Comparison of ENCODE assay signal across 8 mouse cellular contexts in the genomic region with DNA sequence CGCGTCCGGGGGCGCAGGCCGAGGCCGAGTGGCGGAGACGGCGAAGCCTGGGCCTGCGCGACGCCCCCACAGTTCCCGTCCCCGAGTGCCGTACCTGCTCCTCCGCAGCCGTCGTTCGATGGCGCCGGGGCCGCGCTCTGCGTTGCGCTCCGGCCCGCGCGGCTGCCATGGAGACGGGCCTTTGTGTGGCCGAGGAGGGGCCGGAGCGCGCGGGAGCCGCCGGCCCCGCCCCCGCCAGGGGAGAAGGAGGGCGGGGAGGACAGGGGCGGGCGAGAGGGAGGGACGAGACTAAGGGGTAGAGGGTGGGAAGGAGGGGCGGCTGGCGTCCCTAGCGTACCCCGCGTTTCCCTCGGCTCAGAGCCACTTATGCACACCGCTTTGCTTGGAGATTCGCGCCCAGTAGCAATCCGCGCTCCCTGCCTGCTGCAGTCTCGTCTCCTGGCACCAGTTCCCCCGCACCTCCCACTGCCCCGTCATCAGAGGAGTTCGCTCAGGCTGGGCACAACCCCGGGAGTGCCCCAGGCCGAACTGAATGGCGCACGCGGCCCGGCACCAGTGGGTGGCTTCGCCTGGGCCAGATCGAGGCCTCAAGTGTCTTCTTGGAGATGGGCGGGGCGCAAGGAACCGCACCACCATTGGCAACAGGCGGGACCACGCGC. TPM values are rescaled to one million over a fixed set of nuclear protein-coding genes. Genes with fewer than 3 reads are reported as not detected.
A peak's percentile ranks its signal among the peaks of the same experiment; 100 is the strongest.
DNase-seq lines count a peak whose midpoint lies in the region; ATAC-seq and TF ChIP-seq lines count a peak whose summit lies in the region.

Gene Plxnb2 (minus strand): TSS at position 218 of the 659 bp plus-strand sequence.

- peak within 1 kb of the TSS; percentile 90 for H3K4me2 ChIP-seq in intestine, postnatal 0 days (replicated peaks; ENCODE audit: low read depth)
- peak within 1 kb of the TSS; percentile 90 for H3K4me2 ChIP-seq in midbrain, embryonic 11.5 days

- 0 out of 2 replicates have a peak, but pooled peaks cover 2% of the 10 kb centered on the region for H3K27me3 ChIP-seq in spleen, adult 2 months (ENCODE audit: control insufficient read depth, insufficient read depth, low read length)
- no peaks in the 10 kb centered on the region for H3K27me3 ChIP-seq in intestine, postnatal 0 days (replicated peaks; ENCODE audit: control insufficient read depth, insufficient read depth, low read length)
- H3K27me3 ChIP-seq in limb, embryonic 10.5 days (ENCODE audit: low read depth, poor library complexity, severe bottlenecking): no peaks in the 10 kb centered on the region
- no peaks in the 10 kb centered on the region for H3K27me3 ChIP-seq in midbrain, embryonic 11.5 days (ENCODE audit: control insufficient read depth, insufficient read depth, low read length)
- no peaks in the 10 kb centered on the region for H3K27me3 ChIP-seq in splenic B cell, adult 2 months (ENCODE audit: control insufficient read depth, insufficient read depth, low read length, poor library complexity, severe bottlenecking)

- TF ChIP-seq CTCF in spleen, adult 2 months (IDR thresholded peaks at IDR 0.05; ENCODE audit: extremely low read depth, insufficient read depth, insufficient read length, insufficient replicate concordance): no peak
- no peak; the same call in 1 of the 2 replicates for TF ChIP-seq CTCF in intestine, postnatal 0 days (IDR thresholded peaks at IDR 0.05; ENCODE audit: low read depth)

- H3K4me1 ChIP-seq in spleen, adult 2 months (ENCODE audit: control insufficient read depth, insufficient read depth, insufficient read length): peaks cover 35% of the 10 kb centered on the region
- H3K4me1 ChIP-seq in intestine, postnatal 0 days (replicated peaks; ENCODE audit: control insufficient read depth, insufficient read depth, low read length): peaks cover 27% of the 10 kb centered on the region
- H3K4me1 ChIP-seq in limb, embryonic 10.5 days: peaks cover 78% of the 10 kb centered on the region
- H3K4me1 ChIP-seq in midbrain, embryonic 11.5 days (ENCODE audit: control insufficient read depth, insufficient read depth, low read length): peaks cover 51% of the 10 kb centered on the region

- H3K9me3 ChIP-seq in intestine, postnatal 0 days (ENCODE audit: control insufficient read depth): no peaks in the 10 kb centered on the region
- no peaks in the 10 kb centered on the region for H3K9me3 ChIP-seq in limb, embryonic 10.5 days (replicated peaks)
- H3K9me3 ChIP-seq in midbrain, embryonic 11.5 days (ENCODE audit: control insufficient read depth, low read length): no peaks in the 10 kb centered on the region

- no peak for TF ChIP-seq POLR2A in spleen, adult 2 months (IDR thresholded peaks at IDR 0.05; ENCODE audit: low read depth, low read length)

- no peaks in the 10 kb centered on the region for H3K36me3 ChIP-seq in spleen, adult 2 months (ENCODE audit: control insufficient read depth, insufficient read depth, low read length)
- no peaks in the 10 kb centered on the region for H3K36me3 ChIP-seq in intestine, postnatal 0 days (ENCODE audit: control insufficient read depth, insufficient read depth)
- peaks cover 28% of the 10 kb centered on the region for H3K36me3 ChIP-seq in limb, embryonic 10.5 days
- no peaks in the 10 kb centered on the region for H3K36me3 ChIP-seq in midbrain, embryonic 11.5 days (ENCODE audit: control insufficient read depth, insufficient read depth, low read length)
- no peaks in the 10 kb centered on the region for H3K36me3 ChIP-seq in splenic B cell, adult 2 months (ENCODE audit: control insufficient read depth, insufficient read depth, low read length, poor library complexity, severe bottlenecking)

- WGBS in spleen, adult 2 months: 2% methylated on average over 58 of the region's 72 CpGs
- 0% methylated on average over 61 of the region's 72 CpGs for WGBS in intestine, postnatal 0 days
- 1% methylated on average over 43 of the region's 72 CpGs for WGBS in limb, embryonic 10.5 days
- WGBS in midbrain, embryonic 11.5 days: 1% methylated on average over 60 of the region's 72 CpGs

- peak; percentile 14 for ATAC-seq in granulocyte monocyte progenitor cell, adult 5-6 weeks (replicated peaks; ENCODE audit: poor library complexity, severe bottlenecking)
- ATAC-seq in intestine, postnatal 0 days: peak; percentile 66
- ATAC-seq in midbrain, embryonic 11.5 days (ENCODE audit: low FRiP score): peak; percentile 92

- no peak for DNase-seq in spleen, adult 2 months (ENCODE audit: low read depth in 1 of 2, low spot score in 2 of 2)
- DNase-seq in spleen, postnatal 4 days (ENCODE audit: low spot score in 2 of 2): no peak
- DNase-seq in embryo, embryonic 9.5 days (ENCODE audit: extremely low spot score): peak; percentile 92
- DNase-seq in limb, embryonic 10.5 days (ENCODE audit: low spot score): peak; percentile 88
- DNase-seq in midbrain, embryonic 11.5 days (ENCODE audit: low spot score, missing footprints): peak; percentile 98
- peak; percentile 58 for DNase-seq in splenic B cell, adult 2 months (ENCODE audit: low read depth, low spot score)

- peak within 1 kb of the TSS; percentile 64 for H3K4me3 ChIP-seq in spleen, adult 2 months (ENCODE audit: extremely low read depth, insufficient read depth, insufficient read length)
- peak within 1 kb of the TSS; percentile 78 for H3K4me3 ChIP-seq in intestine, postnatal 0 days (ENCODE audit: low read depth, low read length)
- H3K4me3 ChIP-seq in limb, embryonic 10.5 days: peak within 1 kb of the TSS; percentile 93
- peak within 1 kb of the TSS; percentile 69 for H3K4me3 ChIP-seq in midbrain, embryonic 11.5 days (ENCODE audit: low read depth, low read length)

- H3K27ac ChIP-seq in spleen, adult 2 months (ENCODE audit: insufficient read depth, low read length): peak within 1 kb of the TSS; percentile 68
- peak within 1 kb of the TSS; percentile 88 for H3K27ac ChIP-seq in intestine, postnatal 0 days (ENCODE audit: low read depth, low read length)
- H3K27ac ChIP-seq in limb, embryonic 10.5 days: peak within 1 kb of the TSS; percentile 98
- peak within 1 kb of the TSS; percentile 83 for H3K27ac ChIP-seq in midbrain, embryonic 11.5 days (ENCODE audit: low read depth, low read length)

- peak within 1 kb of the TSS; percentile 79 for H3K9ac ChIP-seq in intestine, postnatal 0 days (ENCODE audit: low read depth, low read length)
- peak within 1 kb of the TSS; percentile 89 for H3K9ac ChIP-seq in midbrain, embryonic 11.5 days (ENCODE audit: low read length)

RNA-seq across cellular contexts. Expression of gene Plxnb2, which starts in this region (rescaled TPM):
- 89.4 and 96.8 TPM in 2 replicates for polyA plus RNA-seq in spleen, adult 2 months (2012; rRNA removed)
- 19.1 and 23.4 TPM in 2 replicates for total RNA-seq in granulocyte monocyte progenitor cell, adult 5-6 weeks (2014; fragmentation: Nextera tagmentation)
- 11.0 and 14.7 TPM in 2 replicates for total RNA-seq in granulocyte monocyte progenitor cell, adult 5-6 weeks (2017)
- 71.5 and 74.0 TPM in 2 replicates for polyA plus RNA-seq in intestine, postnatal 0 days (2015; fragmentation: Nextera tagmentation; extraction: Ambion mirVana)
- polyA plus RNA-seq in limb, embryonic 10.5 days (2016; fragmentation: Nextera tagmentation; extraction: Ambion mirVana): 147 and 162 TPM in 2 replicates
- 97.5 and 115 TPM in 2 replicates for polyA plus RNA-seq in midbrain, embryonic 11.5 days (2014; fragmentation: Nextera tagmentation; extraction: Ambion mirVana)

Comparison
In these comparisons a context has a peak if more than half of its experiments do, and no peak if none do; other contexts are left out.
1. DNase-seq: peak in embryo, embryonic 9.5 days (single experiment), limb, embryonic 10.5 days (single experiment), midbrain, embryonic 11.5 days (single experiment) and splenic B cell, adult 2 months (single experiment); none in spleen, adult 2 months (0 of 2) and spleen, postnatal 4 days (0 of 2).
2. ATAC-seq: peak in every context shown above with its lines; median percentile 92 in midbrain, embryonic 11.5 days; 66 in intestine, postnatal 0 days; 14 in granulocyte monocyte progenitor cell, adult 5-6 weeks.
3. Peak in every context shown above with its lines, with median percentiles within 50 percentile points of each other: H3K27ac ChIP-seq and H3K4me3 ChIP-seq.